Mouse (Mus musculus): ENCODE data around the gene Mapkapk2.

Gene Mapkapk2

DNA sequence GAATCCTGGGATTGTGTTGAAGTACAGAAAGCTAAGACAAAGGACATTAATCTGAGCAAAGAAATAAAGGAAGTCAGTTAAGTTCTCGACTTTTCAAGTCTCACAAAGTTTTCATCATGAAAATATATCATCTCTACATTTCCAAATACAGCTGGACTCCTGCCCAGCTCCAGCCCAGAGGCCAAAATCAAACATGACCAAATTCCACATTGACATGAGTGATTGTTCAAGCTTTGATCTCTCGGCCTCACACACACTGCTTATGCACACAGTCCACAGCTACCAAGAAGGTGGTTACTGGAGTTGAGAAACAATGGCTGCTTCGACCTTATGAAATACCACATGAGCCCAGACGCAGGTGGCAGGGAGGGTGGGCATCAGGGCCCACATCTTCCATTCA is 14.0 kb downstream of the Mapkapk2 start:
- DNase-seq (ENCODE audit: low read depth) = peak; percentile 98

DNA sequence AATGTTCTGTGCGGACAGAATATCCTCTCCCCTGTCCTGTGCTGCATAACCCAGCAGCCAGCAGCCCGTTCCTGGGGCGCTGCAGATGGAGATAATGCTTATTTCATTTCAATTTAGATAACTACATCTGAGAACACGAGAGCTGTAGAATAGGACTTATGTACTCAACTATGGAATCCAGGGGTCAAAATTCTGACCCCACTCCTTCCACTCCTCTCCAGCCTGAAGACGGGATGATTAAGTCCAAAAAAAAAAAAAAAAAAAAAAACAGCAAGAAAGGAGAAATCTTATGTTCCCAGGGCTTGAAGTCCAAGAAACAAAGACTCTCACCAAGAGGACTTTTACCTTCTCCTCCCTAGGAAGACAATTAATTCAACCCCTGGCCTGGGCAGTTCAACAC is 14.5 kb downstream of the Mapkapk2 start:
- peak; percentile 63 for DNase-seq (ENCODE audit: low read depth)

DNA sequence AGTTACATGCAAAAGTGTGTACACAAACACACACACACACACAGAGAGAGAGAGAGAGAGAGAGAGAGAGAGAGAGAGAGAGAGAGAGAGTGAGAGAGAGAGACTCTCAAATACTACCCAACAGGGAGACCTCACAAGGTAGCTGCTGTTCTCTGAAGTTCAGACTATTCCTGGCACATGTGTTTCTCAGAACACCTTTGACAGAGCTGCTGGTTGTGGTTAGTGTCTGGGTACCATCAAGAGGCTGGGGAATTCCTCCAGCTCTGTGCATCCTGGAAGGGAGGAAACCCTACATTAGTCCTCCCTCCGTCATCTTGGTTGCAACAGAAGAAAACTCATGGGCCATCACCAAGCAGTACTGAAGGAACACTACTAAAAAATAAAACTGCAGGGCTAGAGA is 16.9 kb downstream of the Mapkapk2 start:
- DNase-seq (ENCODE audit: low read depth) = no peak

- DNase-seq (ENCODE audit: low read depth) = peak; percentile 34
These were observed 17.9 kb downstream of the Mapkapk2 start for GRCm38 (mm10) chr1:131079762-131080161.

DNA sequence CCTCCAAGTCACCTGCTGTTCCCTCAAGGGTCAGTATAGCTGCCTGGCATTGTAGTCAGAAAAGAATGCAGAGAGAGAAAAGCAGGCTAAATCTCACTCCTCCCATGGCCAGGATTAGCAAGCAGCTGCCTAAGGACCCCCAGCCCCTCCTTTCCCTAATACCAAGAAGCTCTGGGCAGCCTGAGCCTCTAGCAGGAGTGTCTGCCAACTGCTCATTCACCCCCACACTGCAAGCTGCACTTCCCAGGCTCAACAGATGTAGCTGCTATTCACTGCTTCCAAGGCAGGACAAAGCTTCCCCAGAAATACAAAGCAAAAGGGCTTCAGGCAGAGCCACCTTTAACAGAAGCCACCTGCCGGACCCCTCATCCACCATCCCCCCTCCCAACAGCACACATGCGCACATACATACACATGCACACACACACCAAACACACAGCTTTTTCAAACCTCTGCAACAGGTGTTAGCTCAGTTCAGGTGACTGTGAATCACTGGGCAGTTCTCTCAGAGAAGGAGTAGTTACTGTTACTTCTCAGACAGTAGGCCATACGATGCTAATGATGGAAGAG is 18.8 kb downstream of the Mapkapk2 start:
- peak; percentile 73 for DNase-seq (ENCODE audit: low read depth)

- peak; percentile 39 for DNase-seq (ENCODE audit: low read depth)
These were observed 22.4 kb downstream of the Mapkapk2 start for GRCm38 (mm10) chr1:131075098-131075791.

GRCm38 (mm10) chr1:131074524-131074938 is 23.1 kb downstream of the Mapkapk2 start:
- DNase-seq (ENCODE audit: low read depth) = no peak

GRCm38 (mm10) chr1:131072376-131072990 is 25.1 kb downstream of the Mapkapk2 start:
- DNase-seq (ENCODE audit: low read depth) = peak; percentile 54

- DNase-seq (ENCODE audit: low read depth) = no peak
These were observed 28.6 kb downstream of the Mapkapk2 start for GRCm38 (mm10) chr1:131069010-131069409.

- DNase-seq (ENCODE audit: low read depth) = no peak
These were observed 29.5 kb downstream of the Mapkapk2 start for GRCm38 (mm10) chr1:131068011-131068727.

DNA sequence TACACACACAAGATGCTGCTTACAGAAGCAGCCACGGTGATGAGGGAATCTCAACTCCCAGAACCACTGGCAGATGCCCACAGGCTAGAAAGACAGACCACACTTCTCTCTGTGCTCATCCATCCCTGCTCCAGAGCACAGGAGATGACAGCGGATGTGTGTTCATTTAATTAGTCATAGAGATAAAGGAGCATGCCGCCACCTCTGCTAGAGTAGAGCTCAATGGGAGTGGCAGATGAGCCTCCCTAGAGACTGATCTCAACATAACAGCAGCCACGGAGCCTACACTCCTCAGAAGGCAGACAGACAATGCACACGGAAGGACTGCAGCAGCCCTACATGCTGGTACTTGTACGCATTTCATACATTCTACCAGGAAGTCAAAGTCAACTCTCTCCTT is 33.4 kb downstream of the Mapkapk2 start:
- DNase-seq (ENCODE audit: low read depth) = no peak

DNA sequence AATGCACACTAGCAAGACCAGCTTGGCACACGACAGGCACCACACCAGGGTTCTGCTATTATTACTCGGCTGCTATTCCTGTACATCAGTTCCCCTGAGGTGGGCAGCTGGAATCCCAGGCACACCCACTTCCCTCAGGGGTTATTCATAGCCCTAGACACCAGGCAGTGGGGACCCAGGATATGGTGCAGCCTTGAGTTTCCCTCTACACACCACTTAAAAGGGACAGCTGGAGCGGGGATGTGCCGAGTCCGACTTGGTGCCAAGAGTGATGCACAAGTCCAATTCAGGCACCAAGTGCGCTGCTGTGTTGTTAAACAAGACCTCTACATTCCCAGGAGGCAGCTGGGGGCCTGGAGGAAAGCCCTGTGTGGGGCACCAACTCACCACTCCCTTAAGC is 34.8 kb downstream of the Mapkapk2 start:
- DNase-seq (ENCODE audit: low read depth) = no peak

DNA sequence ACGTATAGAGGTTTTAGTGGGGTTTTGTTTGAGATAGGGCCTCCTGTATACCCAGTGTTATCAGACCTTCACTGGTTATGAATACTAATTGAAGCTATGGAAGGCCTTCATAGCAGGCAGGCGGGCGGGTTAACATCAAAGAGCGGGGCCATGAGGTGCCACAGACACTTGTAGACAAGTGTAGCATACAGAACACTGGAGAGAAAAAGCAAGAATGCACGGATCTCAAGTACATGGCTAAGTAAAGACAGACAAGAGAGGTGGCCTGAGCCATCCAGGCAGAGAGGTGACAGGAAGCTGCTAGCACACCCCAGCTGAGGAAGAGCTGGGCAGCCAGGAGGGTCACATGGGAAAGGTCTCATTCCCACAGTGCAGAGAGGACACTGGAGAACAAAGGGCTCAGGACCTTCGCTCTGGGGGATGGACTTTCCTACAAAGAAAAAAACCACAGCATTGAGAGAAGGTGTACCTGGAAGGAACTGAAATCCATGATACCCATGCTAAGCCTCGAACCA is 35.8 kb downstream of the Mapkapk2 start:
- DNase-seq (ENCODE audit: low read depth) = no peak

DNA sequence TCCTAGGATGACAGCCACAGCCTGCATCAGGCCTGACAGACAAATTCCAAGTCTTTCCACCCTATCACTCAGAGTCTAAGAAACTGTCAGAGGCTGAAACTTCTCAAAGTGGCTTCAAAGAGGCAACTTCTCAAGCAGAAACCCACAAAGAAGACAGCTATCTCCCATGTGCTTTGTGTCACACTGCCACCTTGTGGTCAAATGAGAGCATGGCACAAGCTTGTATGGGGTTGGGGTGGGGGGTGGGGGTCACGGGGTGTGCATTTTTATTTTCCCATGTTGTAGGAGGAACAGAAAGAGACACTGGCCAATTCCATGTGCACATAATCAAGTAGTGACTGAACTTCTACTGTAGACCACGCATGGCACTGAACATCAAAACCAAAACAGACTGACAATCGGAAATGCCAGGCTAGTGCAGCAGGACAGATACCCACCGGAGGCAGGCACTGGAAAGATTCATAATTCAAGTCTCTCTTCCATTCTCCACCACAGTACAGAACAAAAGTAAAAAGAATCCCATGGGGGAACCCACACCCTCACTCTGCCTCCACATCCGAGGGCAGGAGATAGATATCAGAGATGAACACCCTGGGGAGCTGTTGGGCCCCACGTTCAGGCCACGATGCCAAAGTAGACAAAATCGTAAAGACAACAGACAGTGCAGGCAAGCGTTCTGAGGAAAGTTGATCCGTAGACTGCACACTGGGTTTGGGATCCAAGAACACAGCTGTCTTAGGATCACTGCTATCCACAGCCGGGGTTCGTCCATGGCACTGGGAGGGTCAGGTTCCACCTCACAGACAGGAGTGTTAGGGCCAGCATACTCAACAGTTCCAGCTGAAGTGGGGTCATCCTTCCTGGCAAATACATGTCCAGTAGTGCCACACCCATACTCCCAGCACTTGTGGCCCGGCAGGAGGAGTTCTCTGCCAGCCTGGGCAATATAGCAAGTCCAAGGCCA is 37.1 kb downstream of the Mapkapk2 start:
- DNase-seq (ENCODE audit: low read depth) = peak; percentile 83

GRCm38 (mm10) chr1:131059841-131060240 is 37.8 kb downstream of the Mapkapk2 start:
- no peak for DNase-seq (ENCODE audit: low read depth)

GRCm38 (mm10) chr1:131059411-131059810 is 38.2 kb downstream of the Mapkapk2 start:
- DNase-seq (ENCODE audit: low read depth) = no peak

GRCm38 (mm10) chr1:131058431-131058830 is 39.2 kb downstream of the Mapkapk2 start:
- DNase-seq (ENCODE audit: low read depth) = no peak

DNA sequence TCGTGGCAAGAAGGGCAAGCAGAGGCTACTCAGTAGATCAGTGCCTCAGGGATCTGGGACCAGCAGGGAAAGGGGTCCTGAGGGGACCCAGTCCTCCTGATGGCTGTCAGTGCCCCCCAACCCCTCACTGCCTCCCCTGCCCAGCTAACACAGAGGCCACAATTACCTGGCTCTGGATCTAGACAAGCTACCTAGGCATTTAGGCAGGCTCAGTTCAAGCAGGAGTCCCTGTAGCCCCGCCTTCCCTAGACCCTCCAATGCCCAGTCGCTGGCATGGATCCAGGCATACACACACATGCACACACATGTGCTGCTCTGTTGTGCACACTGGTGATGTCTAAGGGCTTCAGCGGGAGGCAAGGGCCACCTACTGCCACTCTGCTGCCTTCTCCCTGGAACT is 43.4 kb downstream of the Mapkapk2 start:
- no peak for DNase-seq (ENCODE audit: low read depth)

DNA sequence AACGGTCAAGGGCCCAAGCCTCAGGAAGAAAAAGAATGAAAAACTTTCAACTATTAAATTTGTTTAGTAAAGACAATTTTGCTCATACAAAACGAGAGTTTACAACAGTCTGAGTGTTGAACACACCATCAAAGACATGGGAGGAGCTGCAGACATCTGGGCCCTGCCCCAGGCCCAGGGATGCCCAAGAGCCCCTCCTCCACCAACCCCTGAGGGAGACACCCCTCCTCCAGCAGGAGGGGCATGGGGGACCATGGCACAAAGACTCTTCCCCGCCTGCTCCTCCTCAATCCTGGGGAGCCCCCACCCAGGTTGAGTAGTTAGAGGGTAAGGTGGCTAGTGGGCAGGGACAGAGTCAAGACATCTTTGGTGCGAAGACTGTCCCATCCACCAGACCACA is 44.0 kb downstream of the Mapkapk2 start:
- DNase-seq (ENCODE audit: low read depth) = no peak

DNA sequence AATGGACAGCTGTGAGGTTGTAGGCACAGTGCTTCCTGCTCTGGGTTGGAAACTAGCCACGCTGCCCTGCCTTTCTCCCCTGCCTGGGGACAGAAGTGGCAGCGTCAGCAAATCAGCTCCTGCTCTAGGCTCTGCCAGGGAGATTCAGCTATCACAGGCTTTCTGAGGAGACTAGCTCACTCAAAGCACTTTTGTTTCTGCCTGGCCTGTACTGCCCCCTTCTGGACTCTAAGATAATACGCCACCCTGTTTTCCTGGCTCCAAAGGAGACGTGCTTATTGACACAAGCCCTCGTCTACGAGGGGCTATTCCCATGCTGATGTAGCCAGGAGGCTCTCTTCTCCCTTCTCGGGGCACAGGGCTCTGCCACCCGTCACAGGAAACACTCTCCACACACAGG is 44.4 kb downstream of the Mapkapk2 start:
- DNase-seq (ENCODE audit: low read depth) = peak; percentile 86

DNA sequence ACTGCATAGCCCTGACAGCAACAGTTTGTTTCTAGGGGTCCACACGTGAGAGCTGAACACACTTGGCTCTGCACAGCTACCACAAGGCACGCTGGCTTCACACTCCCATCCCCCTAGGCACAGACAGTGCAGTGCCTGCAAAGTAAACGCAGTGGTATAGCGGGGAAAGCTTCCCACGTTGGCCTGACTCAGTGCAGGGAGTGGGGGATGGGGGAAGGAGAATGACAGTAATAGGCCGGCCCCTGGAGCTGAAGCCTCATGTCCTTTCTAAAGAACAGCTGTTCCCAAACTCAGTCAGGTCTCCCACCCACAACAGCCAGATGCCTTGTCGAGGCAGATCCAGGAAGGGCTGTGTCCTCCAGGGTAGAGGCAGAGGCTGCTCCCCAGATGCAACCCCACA is 46.6 kb downstream of the Mapkapk2 start:
- no peak for DNase-seq (ENCODE audit: low read depth)
